Mouse (Mus musculus) natural killer cell, adult 2 months (primary cell): ENCODE data around the gene Pknox2.

Experiments
- DNase-seq, 2 experiments: peaks; one replicate each; pipeline ENCODE4 v3.0.0; 2022; ENCODE audit warnings: low spot score in 2 of 2

Gene Pknox2

GRCm38 (mm10) chr9:37147359-37147685 lies at the start of gene Pknox2:
Pknox2 (minus strand) TSS chr9:37147407.
- peak in 1 of 2 experiments; percentile 23 for DNase-seq

- no peak for DNase-seq
Measured at GRCm38 (mm10) chr9:37188024-37188423, 40.8 kb upstream of the Pknox2 start.

DNA sequence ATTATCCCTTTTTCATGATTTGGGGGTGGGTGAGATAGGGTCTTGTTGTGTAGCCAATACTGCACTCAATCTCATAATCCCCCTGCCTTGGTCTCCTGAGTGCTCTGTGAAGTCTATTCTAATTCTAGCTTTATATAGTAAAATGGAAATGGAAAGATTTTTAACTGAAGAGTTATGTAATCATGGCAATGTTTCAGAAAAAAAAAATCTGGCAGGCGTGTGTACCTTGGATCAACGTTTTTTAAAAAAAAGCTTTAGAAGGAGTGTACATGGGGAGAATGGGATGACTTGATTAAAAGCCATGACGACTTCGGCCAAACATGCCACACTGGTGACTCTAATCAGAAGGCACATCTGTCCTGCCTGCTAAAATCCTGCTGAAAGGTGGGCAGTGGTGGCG lies 40.2 kb upstream of the Pknox2 start:
- DNase-seq = no peak

DNA sequence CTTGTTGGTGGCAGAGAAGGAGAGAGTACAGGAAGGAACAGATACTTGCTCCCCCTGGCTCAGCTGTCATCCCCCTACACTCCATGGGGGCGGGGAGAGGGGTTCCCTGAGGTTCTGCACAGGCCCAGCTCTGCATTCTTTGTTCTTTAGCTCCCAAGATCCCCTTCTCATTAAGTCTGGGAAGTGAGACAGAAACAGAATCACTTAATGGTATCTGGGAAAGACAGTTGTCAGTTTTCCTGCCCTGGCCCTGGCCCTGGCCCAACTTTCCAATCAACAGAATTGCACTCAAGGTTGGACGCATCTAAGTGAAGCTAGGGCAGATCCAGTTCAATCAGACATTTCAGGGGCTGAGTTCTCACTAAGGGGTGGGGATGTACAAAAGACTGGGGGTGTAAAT lies 36.0 kb upstream of the Pknox2 start:
- no peak for DNase-seq

GRCm38 (mm10) chr9:37181596-37181995 lies 34.4 kb upstream of the Pknox2 start:
- no peak for DNase-seq

DNA sequence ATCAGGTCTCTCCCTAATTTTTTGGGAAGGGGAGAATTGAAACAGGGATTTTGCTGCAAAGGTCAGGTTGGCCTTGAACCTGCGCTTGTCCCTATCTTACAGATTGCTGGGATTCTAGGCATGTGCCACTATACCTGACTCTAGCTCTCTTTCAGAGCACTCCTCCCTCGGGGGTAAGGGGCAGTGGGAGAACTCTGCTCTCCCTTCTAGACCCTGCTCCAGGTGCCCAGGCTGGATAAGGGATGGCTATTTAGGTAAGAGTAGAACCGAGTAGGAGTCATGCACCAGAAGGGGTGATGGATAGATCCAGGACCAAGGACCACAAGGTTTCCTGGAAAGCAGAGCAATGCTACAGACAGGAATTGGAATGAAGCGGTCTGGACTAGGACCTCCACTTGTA lies 32.4 kb upstream of the Pknox2 start:
- no peak for DNase-seq

GRCm38 (mm10) chr9:37178911-37179310 lies 31.7 kb upstream of the Pknox2 start:
- DNase-seq = no peak

DNA sequence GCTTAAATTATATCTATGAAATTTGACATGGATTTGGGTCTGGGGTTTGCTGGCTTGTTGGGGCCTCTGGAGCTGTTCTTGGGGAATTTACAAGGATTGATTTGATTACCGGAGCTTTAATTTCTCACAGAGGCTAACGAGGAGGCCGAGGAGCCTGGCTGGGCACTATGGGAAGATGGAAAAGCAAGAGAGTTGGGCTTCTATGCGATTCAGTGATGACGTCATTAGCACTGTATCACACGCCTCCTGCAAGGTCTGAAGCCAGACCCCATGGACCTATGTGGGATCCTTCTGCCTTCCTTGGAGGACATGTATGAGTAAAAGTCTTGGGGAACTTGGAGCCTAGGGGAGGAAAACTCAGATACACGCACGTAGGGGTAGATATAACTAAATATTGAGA lies 30.3 kb upstream of the Pknox2 start:
- no peak for DNase-seq

DNA sequence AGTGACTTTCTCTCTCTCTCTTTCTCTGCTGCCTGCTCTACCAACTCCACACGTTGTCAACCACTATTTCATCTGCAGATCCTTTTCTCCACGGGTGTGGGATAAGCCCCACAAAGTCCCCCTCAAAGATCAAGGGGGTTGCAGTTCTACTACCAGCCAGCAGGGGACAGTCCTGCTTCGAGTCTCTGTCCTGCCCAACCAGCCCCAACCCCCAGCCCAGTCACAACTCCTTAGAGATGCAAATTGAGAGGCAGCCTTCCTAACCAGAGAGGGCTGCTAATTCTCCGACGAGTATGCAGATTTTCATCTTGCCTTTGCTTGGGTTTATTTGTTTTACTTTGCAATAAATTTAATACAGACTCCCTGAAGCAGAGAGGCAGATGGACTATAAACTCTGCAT lies 29.9 kb upstream of the Pknox2 start:
- DNase-seq = peak; percentile 33 to 50

GRCm38 (mm10) chr9:37176002-37176401 lies 28.8 kb upstream of the Pknox2 start:
- no peak for DNase-seq

- no peak for DNase-seq
Measured at GRCm38 (mm10) chr9:37173376-37173775, 26.2 kb upstream of the Pknox2 start.

DNA sequence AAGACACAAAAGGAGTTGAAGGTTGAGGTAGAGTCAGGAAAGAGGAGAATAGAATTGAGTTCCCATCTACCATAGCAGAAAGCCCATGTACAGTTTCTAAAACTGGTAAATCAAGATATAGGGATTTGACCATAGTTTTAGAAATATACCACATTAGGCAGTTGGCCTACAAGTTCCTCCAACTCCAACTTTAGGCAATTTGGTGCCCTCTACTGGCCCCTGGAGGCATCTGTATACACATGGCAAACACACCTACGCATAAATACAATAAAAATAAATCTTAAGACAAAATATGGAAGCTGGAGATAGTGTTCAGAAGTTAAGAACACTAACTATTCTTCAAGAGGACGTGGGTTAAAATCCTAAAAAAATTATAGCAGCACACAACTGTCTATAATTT lies 19.7 kb upstream of the Pknox2 start:
- DNase-seq = no peak

DNA sequence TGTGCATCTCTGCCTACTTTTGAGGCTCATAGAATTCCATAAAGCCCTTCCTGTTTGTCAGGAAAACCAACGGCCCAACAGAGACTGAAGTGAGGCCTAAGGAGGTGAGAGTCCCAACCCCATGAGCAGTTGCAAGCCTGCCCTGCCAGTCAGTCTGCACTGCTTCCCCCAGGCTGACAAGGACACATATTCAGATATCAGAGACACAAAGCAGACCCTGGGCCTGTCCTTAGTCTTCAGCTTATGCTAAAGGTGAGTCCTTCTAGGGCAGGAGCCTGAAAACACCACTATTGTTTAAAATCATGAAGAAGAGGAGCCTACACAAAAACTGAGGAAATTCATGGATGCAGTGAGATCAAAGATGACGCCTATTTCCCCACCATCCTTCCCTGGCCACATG lies 13.5 kb upstream of the Pknox2 start:
- no peak for DNase-seq

- DNase-seq = no peak
Measured at GRCm38 (mm10) chr9:37147886-37148285, 679 bp upstream of the Pknox2 start.

- no peak for DNase-seq
Measured at GRCm38 (mm10) chr9:37146603-37147358, 426 bp downstream of the Pknox2 start.

- DNase-seq = no peak
Measured at GRCm38 (mm10) chr9:37146353-37146602, 929 bp downstream of the Pknox2 start.

GRCm38 (mm10) chr9:37145616-37146352 lies 1.4 kb downstream of the Pknox2 start:
- no peak for DNase-seq

DNA sequence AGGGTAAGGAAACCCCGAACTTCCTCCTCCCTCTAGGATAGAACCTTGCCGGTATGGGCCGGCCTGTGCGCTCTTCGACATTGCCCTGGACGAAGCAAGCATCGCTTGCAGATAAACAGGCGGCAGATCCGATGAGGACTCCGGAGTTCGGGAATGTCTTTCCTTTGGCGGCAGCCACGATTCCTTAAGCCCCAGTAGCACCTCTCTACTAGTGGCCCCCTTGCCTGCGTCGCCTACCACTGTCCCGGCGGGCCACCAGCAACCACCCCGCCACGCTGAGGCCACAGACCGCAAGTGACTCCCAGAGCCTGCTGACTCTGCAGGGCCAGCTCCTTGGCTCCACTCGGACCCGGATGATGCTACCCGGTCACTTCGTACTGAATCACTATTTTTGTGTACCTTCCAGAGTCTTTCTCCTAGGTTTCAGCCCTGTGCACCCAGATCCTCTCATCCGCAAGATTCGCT lies 2.0 kb downstream of the Pknox2 start:
- no peak for DNase-seq

GRCm38 (mm10) chr9:37144696-37145095 lies 2.5 kb downstream of the Pknox2 start:
- no peak for DNase-seq

DNA sequence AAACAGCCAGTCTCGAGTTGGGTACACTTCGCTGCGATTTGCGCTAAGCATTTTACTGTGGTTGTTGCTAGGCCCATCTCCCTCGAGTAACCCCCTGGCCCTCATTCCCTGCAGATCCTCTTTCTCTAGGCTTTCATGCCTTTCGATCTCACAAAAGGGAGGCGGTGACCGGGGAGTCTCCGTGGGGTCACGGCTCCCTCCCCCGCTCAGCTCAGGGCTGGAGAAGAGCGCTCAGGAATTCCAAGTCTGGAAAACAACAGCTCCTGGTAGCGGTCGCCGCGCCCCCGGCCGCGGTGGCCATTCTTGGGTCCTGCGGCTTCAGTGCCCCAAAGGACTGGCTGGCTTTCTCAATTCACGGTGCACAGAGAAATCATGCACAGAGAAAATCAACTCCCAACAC lies 3.0 kb downstream of the Pknox2 start:
- no peak for DNase-seq

GRCm38 (mm10) chr9:37143046-37143931 lies 3.9 kb downstream of the Pknox2 start:
- no peak for DNase-seq

GRCm38 (mm10) chr9:37142107-37142506 lies 5.1 kb downstream of the Pknox2 start:
- no peak for DNase-seq
